Mouse (Mus musculus) neural tube, embryonic 11.5 days (tissue): Measurements from ENCODE around the gene Ms4a13. TPM values are rescaled to one million over a fixed set of nuclear protein-coding genes. Genes with fewer than 3 reads are reported as not detected.

Experiments used
- ATAC-seq: fragments of 200-750 bp; cut with Nextera tagmentation; 2 replicates; pipeline ENCODE4 v1.8.0; 2017; ENCODE audit warnings: moderate number of reproducible peaks, mild to moderate bottlenecking, moderate TSS enrichment, moderate library complexity; ENCODE audit not compliant: insufficient read depth, low FRiP score, low TSS enrichment
- DNase-seq: peaks from one replicate; pipeline ENCODE4 v3.0.0-alpha.2; 2015; ENCODE audit warnings: low spot score
- H3K27ac ChIP-seq: fragments of 300-500 bp; sonication (generic); 2 replicates; pipeline ENCODE4 v1.5.1; 2014; ENCODE audit warnings: low read depth, mild to moderate bottlenecking, low read length
- H3K27me3 ChIP-seq: fragments of 300-500 bp; sonication (generic); 2 replicates; pipeline ENCODE4 v1.6.1; 2014; ENCODE audit warnings: mild to moderate bottlenecking, low read length, mixed read lengths; ENCODE audit not compliant: control insufficient read depth, insufficient read depth
- H3K36me3 ChIP-seq: fragments of 300-500 bp; sonication (generic); 2 replicates; pipeline ENCODE4 v1.6.1; 2014; ENCODE audit warnings: mild to moderate bottlenecking, low read length, moderate library complexity, mixed read lengths; ENCODE audit not compliant: control insufficient read depth, insufficient read depth
- H3K4me1 ChIP-seq: fragments of 300-500 bp; sonication (generic); 2 replicates; pipeline ENCODE4 v1.6.1; 2014; ENCODE audit warnings: low read length, mixed read lengths; ENCODE audit not compliant: control insufficient read depth, insufficient read depth
- H3K4me2 ChIP-seq: fragments of 300-500 bp; sonication (generic); 2 replicates; pipeline ENCODE4 v1.6.1; 2014; ENCODE audit warnings: low read depth, mild to moderate bottlenecking, moderate library complexity
- H3K4me3 ChIP-seq: fragments of 300-500 bp; sonication (generic); 2 replicates; pipeline ENCODE4 v1.5.1; 2014; ENCODE audit warnings: low read depth, low read length
- H3K9ac ChIP-seq: fragments of 300-500 bp; sonication (generic); 2 replicates; pipeline ENCODE4 v1.6.1; 2014; ENCODE audit warnings: mild to moderate bottlenecking, low read length
- H3K9me3 ChIP-seq: fragments of 300-500 bp; sonication (generic); 2 replicates; pipeline ENCODE4 v1.6.1; 2016; ENCODE audit warnings: low read length; ENCODE audit not compliant: control insufficient read depth
- whole genome bisulfite sequencing: fragments of 180-500 bp; shearing (Covaris S2); extraction: QIAGEN DNeasy Blood & Tissue Kit; methylation state at CpG from one replicate; pipeline ENCODE4 v1.1.7; 2014; 5-methylcytosine and 5-hydroxymethylcytosine counted together
- polyA plus RNA-seq: library from polyadenylated mRNA; unstranded; fragments of >200 nt; fragmentation: Nextera tagmentation; extraction: Ambion mirVana; gene quantifications from 2 replicates; pipeline ENCODE4 v1.2.1, GENCODE M21; 2014

The Ms4a13 gene
- polyA plus RNA-seq: not detected in 2 replicates

- no peak for ATAC-seq
Measured at GRCm38 (mm10) chr19:11196546-11196945, at the start of gene Ms4a13. TSS of gene Ms4a13 (minus strand) at chr19:11196737.

GRCm38 (mm10) chr19:11244230-11244629 lies 47.7 kb upstream of the Ms4a13 start:
- no peak overlapping the region for H3K27ac ChIP-seq
- no peaks in the 10 kb centered on the region for H3K36me3 ChIP-seq
- no peak overlapping the region for H3K9ac ChIP-seq
- no peaks in the 10 kb centered on the region for H3K27me3 ChIP-seq
- H3K4me2 ChIP-seq: no peak overlapping the region
- H3K4me1 ChIP-seq: no peaks in the 10 kb centered on the region
- H3K9me3 ChIP-seq: no peaks in the 10 kb centered on the region
- DNase-seq: no peak
- H3K4me3 ChIP-seq: no peak overlapping the region
- ATAC-seq: no peak

More at GRCm38 (mm10) chr19:11196546-11196945, at the start of gene Ms4a13:
- DNase-seq: no peak
- no peaks in the 10 kb centered on the region for H3K4me1 ChIP-seq
- no peak within 1 kb of the TSS for H3K27ac ChIP-seq
- H3K9ac ChIP-seq: no peak within 1 kb of the TSS
- no peak within 1 kb of the TSS for H3K4me2 ChIP-seq
- H3K9me3 ChIP-seq: no peaks in the 10 kb centered on the region
- 63% methylated on average over 12 of the region's 12 CpGs for WGBS
- no peak within 1 kb of the TSS for H3K4me3 ChIP-seq
- H3K27me3 ChIP-seq: no peaks in the 10 kb centered on the region
- no peaks in the 10 kb centered on the region for H3K36me3 ChIP-seq

- no peak overlapping the region for H3K4me2 ChIP-seq
- no peak for ATAC-seq
Measured at GRCm38 (mm10) chr19:11242560-11242959, 46.0 kb upstream of the Ms4a13 start.

GRCm38 (mm10) chr19:11235820-11236219 lies 39.3 kb upstream of the Ms4a13 start:
- no peak for DNase-seq
- H3K27me3 ChIP-seq: no peaks in the 10 kb centered on the region
- H3K9me3 ChIP-seq: no peaks in the 10 kb centered on the region
- no peak for ATAC-seq
- H3K4me2 ChIP-seq: no peak overlapping the region
- no peaks in the 10 kb centered on the region for H3K4me1 ChIP-seq
- H3K4me3 ChIP-seq: no peak overlapping the region
- H3K9ac ChIP-seq: no peak overlapping the region
- H3K27ac ChIP-seq: no peak overlapping the region
- H3K36me3 ChIP-seq: no peaks in the 10 kb centered on the region

More at GRCm38 (mm10) chr19:11242560-11242959, 46.0 kb upstream of the Ms4a13 start:
- no peaks in the 10 kb centered on the region for H3K27me3 ChIP-seq
- 56% methylated on average over 5 of the region's 5 CpGs for WGBS
- no peak overlapping the region for H3K27ac ChIP-seq
- H3K4me3 ChIP-seq: no peak overlapping the region
- H3K4me1 ChIP-seq: no peaks in the 10 kb centered on the region
- no peak for DNase-seq
- H3K9ac ChIP-seq: no peak overlapping the region
- H3K36me3 ChIP-seq: no peaks in the 10 kb centered on the region
- no peaks in the 10 kb centered on the region for H3K9me3 ChIP-seq

DNA sequence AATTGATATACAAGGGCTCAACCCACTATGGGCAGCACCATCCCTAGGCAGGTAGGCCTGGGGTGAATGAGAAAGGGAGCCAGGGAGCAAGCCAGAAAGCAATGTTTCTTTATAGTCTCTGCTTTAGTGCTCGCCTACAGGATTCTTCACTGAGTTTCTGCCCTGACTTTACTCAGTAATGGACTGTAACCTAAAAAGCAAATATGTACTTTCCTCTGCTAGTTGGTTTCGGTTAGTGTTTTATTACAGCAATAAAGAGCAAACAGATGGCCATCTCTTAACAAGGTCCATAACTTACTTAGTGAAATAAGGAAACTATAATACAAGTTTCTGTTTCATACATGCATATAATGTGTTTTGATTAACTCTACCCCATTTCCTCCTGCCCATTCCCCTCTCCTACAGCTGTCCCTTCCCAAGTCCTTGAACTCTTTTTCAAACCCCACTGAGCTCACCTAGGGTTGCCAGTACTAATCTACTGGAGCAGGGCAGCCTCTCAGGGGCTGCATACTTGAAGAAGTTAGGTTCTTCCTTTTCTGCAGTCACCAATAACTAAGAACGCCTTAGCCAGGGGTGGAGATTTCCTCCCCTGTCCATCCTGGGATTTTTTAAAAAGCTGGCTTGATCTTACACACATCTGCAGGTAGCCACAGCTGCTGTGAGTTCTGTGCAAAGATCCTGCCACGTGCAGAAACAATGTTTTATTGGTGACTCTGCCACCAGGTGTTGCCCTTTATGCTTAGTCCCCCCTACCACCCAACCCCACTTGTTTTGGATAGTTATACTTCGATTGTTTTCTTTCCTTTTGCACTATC lies 38.6 kb upstream of the Ms4a13 start:
- no peak overlapping the region for H3K9ac ChIP-seq
- no peak overlapping the region for H3K4me2 ChIP-seq
- H3K9me3 ChIP-seq: no peaks in the 10 kb centered on the region
- WGBS: 75% methylated on average over 5 of the region's 5 CpGs
- no peak for DNase-seq
- no peak for ATAC-seq
- H3K27me3 ChIP-seq: no peaks in the 10 kb centered on the region
- H3K27ac ChIP-seq: no peak overlapping the region
- H3K4me1 ChIP-seq: no peaks in the 10 kb centered on the region
- H3K4me3 ChIP-seq: no peak overlapping the region
- H3K36me3 ChIP-seq: no peaks in the 10 kb centered on the region

DNA sequence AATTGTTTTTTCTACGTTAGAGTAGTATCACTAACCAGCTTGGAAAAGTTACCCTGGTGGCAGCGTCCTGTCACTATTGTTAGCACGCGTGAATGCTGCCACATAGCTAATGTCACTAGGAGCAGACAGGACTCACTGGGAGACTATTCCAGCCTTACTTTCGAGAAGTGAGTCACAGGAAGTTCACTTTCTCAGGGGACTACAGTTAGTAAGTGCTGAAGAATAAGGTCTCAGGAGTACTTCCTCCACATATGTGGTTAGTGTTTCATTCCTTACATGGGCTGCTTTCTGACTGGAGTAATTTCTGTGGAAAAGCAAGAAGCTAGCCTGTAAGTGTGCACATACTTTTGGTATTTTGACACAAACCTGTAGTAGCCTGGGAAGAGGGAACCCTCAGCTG lies 37.7 kb upstream of the Ms4a13 start:
- H3K4me1 ChIP-seq: no peaks in the 10 kb centered on the region
- no peak for ATAC-seq
- no peaks in the 10 kb centered on the region for H3K9me3 ChIP-seq
- no peak overlapping the region for H3K9ac ChIP-seq
- 81% methylated on average over 5 of the region's 5 CpGs for WGBS
- no peak overlapping the region for H3K4me2 ChIP-seq
- H3K4me3 ChIP-seq: no peak overlapping the region
- H3K36me3 ChIP-seq: no peaks in the 10 kb centered on the region
- H3K27ac ChIP-seq: no peak overlapping the region
- DNase-seq: no peak
- no peaks in the 10 kb centered on the region for H3K27me3 ChIP-seq

- H3K36me3 ChIP-seq: no peaks in the 10 kb centered on the region
- ATAC-seq (no peak), DNase-seq (no peak)
- H3K27ac ChIP-seq: no peak within 1 kb of the TSS
- H3K27me3 ChIP-seq: no peaks in the 10 kb centered on the region
- H3K4me2 ChIP-seq: no peak within 1 kb of the TSS
- H3K9ac ChIP-seq: no peak within 1 kb of the TSS
- no peaks in the 10 kb centered on the region for H3K9me3 ChIP-seq
- 74% methylated on average over 5 of the region's 5 CpGs for WGBS
- H3K4me3 ChIP-seq: no peak within 1 kb of the TSS
- H3K4me1 ChIP-seq: no peaks in the 10 kb centered on the region
Measured at GRCm38 (mm10) chr19:11232348-11232747, 35.8 kb upstream of the Ms4a13 start, which contains the start of gene Ms4a12. TSS of gene Ms4a12 (minus strand) at chr19:11232448.

DNA sequence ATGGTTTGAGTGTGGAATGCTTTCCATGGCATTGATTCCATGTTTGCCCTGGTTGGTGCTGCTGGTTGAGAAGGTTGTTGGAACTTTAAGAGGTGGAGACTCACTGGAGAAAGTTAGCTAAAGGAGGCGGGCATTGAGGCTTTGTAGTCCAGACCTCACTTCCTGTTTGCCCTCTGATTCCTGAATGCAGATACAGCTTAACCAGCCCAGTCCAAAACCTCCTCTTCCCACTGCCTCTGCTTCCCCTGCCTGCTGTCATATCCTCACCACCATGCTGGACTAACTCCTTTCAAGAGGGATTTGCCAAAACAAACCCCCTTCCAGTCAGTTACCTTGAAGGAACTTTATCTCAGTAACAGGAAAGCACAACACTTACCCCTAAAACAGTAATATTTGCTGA lies 4.0 kb downstream of the Ms4a13 start:
- no peaks in the 10 kb centered on the region for H3K9me3 ChIP-seq
- 88% methylated on average over 1 of the region's 1 CpGs for WGBS
- no peaks in the 10 kb centered on the region for H3K4me1 ChIP-seq
- H3K36me3 ChIP-seq: no peaks in the 10 kb centered on the region
- no peaks in the 10 kb centered on the region for H3K27me3 ChIP-seq
- DNase-seq: no peak
- H3K4me3 ChIP-seq: no peak overlapping the region
- H3K4me2 ChIP-seq: no peak overlapping the region
- no peak for ATAC-seq
- no peak overlapping the region for H3K27ac ChIP-seq
- no peak overlapping the region for H3K9ac ChIP-seq

- Histone ChIP-seq H3K4me1 (no peaks in the 10 kb centered on the region), H3K4me2 (no peak overlapping the region), H3K4me3 (no peak overlapping the region), H3K9ac (no peak overlapping the region), H3K27me3 (no peaks in the 10 kb centered on the region), H3K27ac (no peak overlapping the region), H3K36me3 (no peaks in the 10 kb centered on the region), H3K9me3 (no peaks in the 10 kb centered on the region)
- DNase-seq: no peak
- 18% methylated on average over 5 of the region's 5 CpGs for WGBS
- ATAC-seq: no peak
Measured at GRCm38 (mm10) chr19:11184121-11184520, 12.4 kb downstream of the Ms4a13 start.
